Mouse (Mus musculus): ENCODE data around the gene N4bp2l2. TPM values are rescaled to one million over a fixed set of nuclear protein-coding genes. Genes with fewer than 3 reads are reported as not detected.
"Not testable (repeated sequence)": the region's sequence is repeated elsewhere in the genome, so short reads cannot be mapped to it uniquely, and the experiment has no call there.

Gene N4bp2l2
- polyA plus RNA-seq, 1 experiment from 2014 or later = 32.7 TPM

- Histone ChIP-seq H3K4me2 (no peak overlapping the region), H3K4me1 (peaks cover 19% of the 10 kb centered on the region)
- 90% methylated on average over 7 of the region's 7 CpGs for WGBS
These were observed 6.4 kb upstream of the N4bp2l2 start for GRCm38 (mm10) chr5:150672343-150672742.

GRCm38 (mm10) chr5:150668731-150669130 lies 2.7 kb upstream of the N4bp2l2 start:
- Histone ChIP-seq H3K36me3 (ENCODE audit: poor library complexity, severe bottlenecking) (no peaks in the 10 kb centered on the region), H3K27ac (no peak overlapping the region), H3K4me1 (peaks cover 7% of the 10 kb centered on the region; the same call in 1 of the 2 replicates), H3K4me3 (no peak overlapping the region), H3K9me3 (replicated peaks) (no peaks in the 10 kb centered on the region), H3K4me2 (no peak overlapping the region), H3K9ac (no peak overlapping the region), H3K27me3 (no peaks in the 10 kb centered on the region)
- 56% methylated on average over 4 of the region's 4 CpGs for WGBS
- no peak for ATAC-seq

More at GRCm38 (mm10) chr5:150672343-150672742, 6.4 kb upstream of the N4bp2l2 start:
- no peak overlapping the region for H3K4me3 ChIP-seq
- no peaks in the 10 kb centered on the region for H3K36me3 ChIP-seq (ENCODE audit: poor library complexity, severe bottlenecking)
- no peaks in the 10 kb centered on the region for H3K9me3 ChIP-seq (replicated peaks)
- H3K27ac ChIP-seq = no peak overlapping the region
- no peaks in the 10 kb centered on the region for H3K27me3 ChIP-seq
- H3K9ac ChIP-seq = no peak overlapping the region
- ATAC-seq = no peak

- Histone ChIP-seq H3K27ac (peak overlapping the region; percentile 90), H3K4me2 (peak overlapping the region; percentile 82), H3K9ac (peak overlapping the region; percentile 91), H3K4me3 (peak overlapping the region; percentile 98), H3K36me3 (ENCODE audit: poor library complexity, severe bottlenecking) (peaks cover 19% of the 10 kb centered on the region), H3K9me3 (replicated peaks) (no peaks in the 10 kb centered on the region), H3K27me3 (no peaks in the 10 kb centered on the region), H3K4me1 (peaks cover 22% of the 10 kb centered on the region; the same call in 1 of the 2 replicates)
- WGBS = under 1% methylated on average over 52 of the region's 52 CpGs
- peak; percentile 98 for ATAC-seq
These were observed 640 bp downstream of the N4bp2l2 start for GRCm38 (mm10) chr5:150665132-150665954.

- WGBS = 1% methylated on average over 10 of the region's 10 CpGs
- Histone ChIP-seq H3K9me3 (replicated peaks) (no peaks in the 10 kb centered on the region), H3K4me3 (peak overlapping the region; percentile 98), H3K27ac (peak overlapping the region; percentile 90), H3K36me3 (ENCODE audit: poor library complexity, severe bottlenecking) (peaks cover 22% of the 10 kb centered on the region), H3K27me3 (no peaks in the 10 kb centered on the region), H3K9ac (peak overlapping the region; percentile 91), H3K4me1 (peaks cover 24% of the 10 kb centered on the region), H3K4me2 (peak overlapping the region; percentile 82)
- peak; percentile 0; the same call in 1 of the 2 replicates for ATAC-seq
These were observed 1.2 kb downstream of the N4bp2l2 start for GRCm38 (mm10) chr5:150664794-150665131.

- not testable (repeated sequence) for H3K27ac ChIP-seq; H3K9me3 ChIP-seq (replicated peaks); ATAC-seq; H3K4me3 ChIP-seq; H3K9ac ChIP-seq; H3K27me3 ChIP-seq
- WGBS = 94% methylated on average over 7 of the region's 7 CpGs
- peak overlapping the region; percentile 30 for H3K4me2 ChIP-seq
- peaks cover 24% of the 10 kb centered on the region for H3K36me3 ChIP-seq (ENCODE audit: poor library complexity, severe bottlenecking)
- H3K4me1 ChIP-seq = peaks cover 27% of the 10 kb centered on the region
These were observed 2.1 kb downstream of the N4bp2l2 start for GRCm38 (mm10) chr5:150663926-150664325.

- ATAC-seq; H3K4me2 ChIP-seq; H3K9me3 ChIP-seq (replicated peaks); H3K27me3 ChIP-seq; H3K9ac ChIP-seq; H3K4me3 ChIP-seq; H3K27ac ChIP-seq: not testable (repeated sequence)
- peaks cover 24% of the 10 kb centered on the region for H3K36me3 ChIP-seq (ENCODE audit: poor library complexity, severe bottlenecking)
- H3K4me1 ChIP-seq = peaks cover 50% of the 10 kb centered on the region
- WGBS = 97% methylated on average over 3 of the region's 3 CpGs
These were observed 5.7 kb downstream of the N4bp2l2 start for GRCm38 (mm10) chr5:150660296-150660695.

- not testable (repeated sequence) for H3K27me3 ChIP-seq; H3K4me3 ChIP-seq; H3K27ac ChIP-seq; ATAC-seq; H3K4me2 ChIP-seq; H3K9ac ChIP-seq; H3K9me3 ChIP-seq (replicated peaks)
- Histone ChIP-seq H3K36me3 (ENCODE audit: poor library complexity, severe bottlenecking) (peaks cover 26% of the 10 kb centered on the region), H3K4me1 (peaks cover 47% of the 10 kb centered on the region)
- WGBS = 95% methylated on average over 6 of the region's 6 CpGs
These were observed 6.6 kb downstream of the N4bp2l2 start for GRCm38 (mm10) chr5:150659425-150659824.

GRCm38 (mm10) chr5:150654548-150654947 lies 11.4 kb downstream of the N4bp2l2 start:
- H3K36me3 ChIP-seq (ENCODE audit: poor library complexity, severe bottlenecking) = peaks cover 8% of the 10 kb centered on the region
- H3K4me1 ChIP-seq = peaks cover 24% of the 10 kb centered on the region
- no peaks in the 10 kb centered on the region for H3K9me3 ChIP-seq (replicated peaks)
- no peak overlapping the region for H3K27ac ChIP-seq
- ATAC-seq = no peak
- H3K4me3 ChIP-seq = no peak overlapping the region
- H3K27me3 ChIP-seq = no peaks in the 10 kb centered on the region
- H3K9ac ChIP-seq = no peak overlapping the region
- H3K4me2 ChIP-seq = no peak overlapping the region

- WGBS = 95% methylated on average over 2 of the region's 2 CpGs
- no peak overlapping the region for H3K4me2 ChIP-seq
- peaks cover 9% of the 10 kb centered on the region for H3K4me1 ChIP-seq
- H3K27me3 ChIP-seq = no peaks in the 10 kb centered on the region
- H3K27ac ChIP-seq = no peak overlapping the region
- H3K36me3 ChIP-seq (ENCODE audit: poor library complexity, severe bottlenecking) = peaks cover 22% of the 10 kb centered on the region
- no peak for ATAC-seq
- H3K4me3 ChIP-seq = no peak overlapping the region
- no peaks in the 10 kb centered on the region for H3K9me3 ChIP-seq (replicated peaks)
- H3K9ac ChIP-seq = no peak overlapping the region
These were observed 13.4 kb downstream of the N4bp2l2 start for GRCm38 (mm10) chr5:150652578-150652977.

GRCm38 (mm10) chr5:150644926-150645325 lies 21.1 kb downstream of the N4bp2l2 start:
- WGBS = 93% methylated on average over 4 of the region's 4 CpGs

GRCm38 (mm10) chr5:150643390-150643789 lies 22.6 kb downstream of the N4bp2l2 start:
- H3K4me2 ChIP-seq; H3K9ac ChIP-seq; ATAC-seq; H3K9me3 ChIP-seq (replicated peaks); H3K27ac ChIP-seq; H3K4me1 ChIP-seq; H3K27me3 ChIP-seq; H3K4me3 ChIP-seq: not testable (repeated sequence)
- 95% methylated on average over 4 of the region's 4 CpGs for WGBS
- H3K36me3 ChIP-seq (ENCODE audit: poor library complexity, severe bottlenecking) = peaks cover 42% of the 10 kb centered on the region

More at GRCm38 (mm10) chr5:150644926-150645325, 21.1 kb downstream of the N4bp2l2 start:
- H3K27me3 ChIP-seq = no peaks in the 10 kb centered on the region
- no peak overlapping the region for H3K4me3 ChIP-seq
- H3K27ac ChIP-seq = no peak overlapping the region
- no peak overlapping the region for H3K9ac ChIP-seq
- ATAC-seq = no peak
- peaks cover 54% of the 10 kb centered on the region for H3K36me3 ChIP-seq (ENCODE audit: poor library complexity, severe bottlenecking)
- H3K4me1 ChIP-seq = no peaks in the 10 kb centered on the region
- no peaks in the 10 kb centered on the region for H3K9me3 ChIP-seq (replicated peaks)
- no peak overlapping the region for H3K4me2 ChIP-seq

- H3K4me3 ChIP-seq = no peak overlapping the region
- ATAC-seq = no peak
- H3K9me3 ChIP-seq (replicated peaks) = no peaks in the 10 kb centered on the region
- H3K27me3 ChIP-seq = no peaks in the 10 kb centered on the region
- H3K9ac ChIP-seq = no peak overlapping the region
- peaks cover 51% of the 10 kb centered on the region for H3K36me3 ChIP-seq (ENCODE audit: poor library complexity, severe bottlenecking)
- H3K4me2 ChIP-seq = no peak overlapping the region
- H3K27ac ChIP-seq = no peak overlapping the region
- H3K4me1 ChIP-seq = no peaks in the 10 kb centered on the region
- WGBS = 94% methylated on average over 3 of the region's 3 CpGs
These were observed 24.5 kb downstream of the N4bp2l2 start for GRCm38 (mm10) chr5:150641440-150641839.

All from forebrain, embryonic 13.5 days (tissue).